ENCODE assay signal across 8 mouse cellular contexts in genomic region chr3:117120086-117121055, GRCm38 (mm10).
DNase-seq lines count a peak whose midpoint lies in the region; ATAC-seq and TF ChIP-seq lines count a peak whose summit lies in the region.

No protein-coding gene starts in this region.

- ATAC-seq in forebrain, embryonic 14.5 days = peak; percentile 76

- intact Hi-C loops in gastrocnemius, adult 2 months (cut with DNase I) = loop anchor here (1.0 kb wide), 1 partner anchor 318 kb away; no protein-coding TSS in a partner anchor
- intact Hi-C loops in gastrocnemius, postnatal 36 days (cut with DNase I) = loop anchor here (5.0 kb wide), 2 partner anchors 218 to 317 kb away; no protein-coding TSS in a partner anchor
- intact Hi-C loops in left cerebral cortex, postnatal 4 days (cut with DNase I) = loop anchor here (1.0 kb wide), 1 partner anchor 318 kb away; no protein-coding TSS in a partner anchor

- peak; percentile 74 for TF ChIP-seq CTCF in gastrocnemius, adult 2 months (IDR thresholded peaks at IDR 0.05)
- TF ChIP-seq CTCF in brain, embryonic 14.5 days (IDR thresholded peaks at IDR 0.05; ENCODE audit: borderline replicate concordance, extremely low read depth, insufficient read depth, insufficient read length) = peak; percentile 76; the same call in 1 of the 2 replicates
- TF ChIP-seq CTCF in kidney, adult 2 months (conservative IDR thresholded peaks at IDR 0.05; ENCODE audit: insufficient read depth, insufficient read length, low read depth, low read length) = peak; percentile 67

- no peak overlapping the region for H3K27ac ChIP-seq in gastrocnemius, adult 2 months
- H3K27ac ChIP-seq in forebrain, embryonic 14.5 days (ENCODE audit: low read depth, low read length) = no peak overlapping the region
- H3K27ac ChIP-seq in kidney, adult 2 months (ENCODE audit: insufficient read depth, low read depth, low read length) = no peak overlapping the region

- DNase-seq in gastrocnemius, adult 2 months = no peak
- DNase-seq in gastrocnemius, postnatal 36 days = no peak
- peak; percentile 89 for DNase-seq in brain, embryonic 14.5 days (ENCODE audit: low read depth)
- DNase-seq in forebrain, embryonic 14.5 days (ENCODE audit: low spot score) = peak; percentile 89
- peak; percentile 56 for DNase-seq in kidney, adult 2 months
- DNase-seq in left cerebral cortex, postnatal 4 days = peak; percentile 33
- DNase-seq in neural tube, embryonic 10.5 days (ENCODE audit: extremely low spot score, low spot score) = peak; percentile 21
- DNase-seq in thymus, postnatal 4 days = no peak

- no peak overlapping the region for H3K4me2 ChIP-seq in forebrain, embryonic 14.5 days (ENCODE audit: low read length)

- H3K36me3 ChIP-seq in forebrain, embryonic 14.5 days (ENCODE audit: control insufficient read depth, insufficient read depth, low read length) = no peaks in the 10 kb centered on the region
- no peaks in the 10 kb centered on the region for H3K36me3 ChIP-seq in kidney, adult 2 months (ENCODE audit: control insufficient read depth, insufficient read depth, low read length)

- no peak overlapping the region for H3K9ac ChIP-seq in forebrain, embryonic 14.5 days (ENCODE audit: low read length)

- WGBS in forebrain, embryonic 14.5 days = 62% methylated on average over 13 of the region's 13 CpGs
- 42% methylated on average over 13 of the region's 13 CpGs for WGBS in kidney, adult 2 months

- H3K27me3 ChIP-seq in forebrain, embryonic 14.5 days (replicated peaks; ENCODE audit: control insufficient read depth, insufficient read depth, low read length) = no peaks in the 10 kb centered on the region
- no peaks in the 10 kb centered on the region for H3K27me3 ChIP-seq in kidney, adult 2 months (replicated peaks; ENCODE audit: control insufficient read depth, insufficient read depth, low read length)

- no peaks in the 10 kb centered on the region for H3K4me1 ChIP-seq in forebrain, embryonic 14.5 days (ENCODE audit: control insufficient read depth, insufficient read depth, low read length)
- H3K4me1 ChIP-seq in kidney, adult 2 months (ENCODE audit: control insufficient read depth, insufficient read depth, low read length) = no peaks in the 10 kb centered on the region

- no peaks in the 10 kb centered on the region for H3K9me3 ChIP-seq in forebrain, embryonic 14.5 days (replicated peaks; ENCODE audit: control insufficient read depth, low read length)

- no peak overlapping the region for H3K4me3 ChIP-seq in gastrocnemius, adult 2 months
- no peak overlapping the region for H3K4me3 ChIP-seq in forebrain, embryonic 14.5 days (ENCODE audit: low read depth, low read length)
- H3K4me3 ChIP-seq in kidney, adult 2 months (ENCODE audit: insufficient read depth, low read depth, low read length) = no peak overlapping the region

- no peak for TF ChIP-seq POLR2A in brain, embryonic 14.5 days (IDR thresholded peaks at IDR 0.05; ENCODE audit: borderline replicate concordance, extremely low read depth, insufficient read depth, insufficient read length, poor library complexity, severe bottlenecking)
- no peak for TF ChIP-seq POLR2A in kidney, adult 2 months (IDR thresholded peaks at IDR 0.05; ENCODE audit: low read depth, low read length)

Comparison
In these comparisons a context has a peak if more than half of its experiments do, and no peak if none do; other contexts are left out.
1. DNase-seq: peak in brain, embryonic 14.5 days (single experiment), forebrain, embryonic 14.5 days (single experiment), kidney, adult 2 months (single experiment), left cerebral cortex, postnatal 4 days (single experiment) and neural tube, embryonic 10.5 days (single experiment); none in gastrocnemius, adult 2 months (single experiment), gastrocnemius, postnatal 36 days (0 of 2) and thymus, postnatal 4 days (single experiment).
2. Peak in every context shown above with its lines, with median percentiles within 50 percentile points of each other: CTCF ChIP-seq.